Mouse (Mus musculus): ENCODE results near the gene Hist1h1b. TPM values are rescaled to one million over a fixed set of nuclear protein-coding genes. Genes with fewer than 3 reads are reported as not detected.
"Not testable (repeated sequence)": the region's sequence is repeated elsewhere in the genome, so short reads cannot be mapped to it uniquely, and the experiment has no call there.

The Hist1h1b gene
- polyA plus RNA-seq (2012; rRNA removed) = 2.3 and 3.2 TPM in 2 replicates

- Histone ChIP-seq H3K4me1 (ENCODE audit: control insufficient read depth, insufficient read depth, insufficient read length) (no peaks in the 10 kb centered on the region; the same call in 1 of the 2 replicates), H3K27me3 (ENCODE audit: control insufficient read depth, insufficient read depth, low read length) (no peaks in the 10 kb centered on the region), H3K4me3 (ENCODE audit: extremely low read depth, insufficient read depth, insufficient read length) (peak within 1 kb of the TSS; percentile 69), H3K27ac (ENCODE audit: insufficient read depth, low read length) (peak within 1 kb of the TSS; percentile 80), H3K36me3 (ENCODE audit: control insufficient read depth, insufficient read depth, low read length) (no peaks in the 10 kb centered on the region)
- peak in 1 of 2 experiments; percentile 53 for DNase-seq (ENCODE audit: low read depth in 1 of 2, low spot score in 2 of 2)
- under 1% methylated on average over 44 of the region's 44 CpGs for WGBS
- no peak for TF ChIP-seq CTCF (IDR thresholded peaks at IDR 0.05; ENCODE audit: extremely low read depth, insufficient read depth, insufficient read length, insufficient replicate concordance)
- no peak; the same call in 1 of the 2 replicates for TF ChIP-seq POLR2A (IDR thresholded peaks at IDR 0.05; ENCODE audit: low read depth, low read length)
Measured at GRCm38 (mm10) chr13:21779767-21780731, at the start of gene Hist1h1b. Gene Hist1h1b (minus strand): TSS chr13:21780625.

GRCm38 (mm10) chr13:21828511-21828910 lies 48.1 kb upstream of the Hist1h1b start:
- TF ChIP-seq POLR2A (IDR thresholded peaks at IDR 0.05; ENCODE audit: low read depth, low read length) (no peak), CTCF (IDR thresholded peaks at IDR 0.05; ENCODE audit: extremely low read depth, insufficient read depth, insufficient read length, insufficient replicate concordance) (no peak)
- no peaks in the 10 kb centered on the region for H3K27me3 ChIP-seq (ENCODE audit: control insufficient read depth, insufficient read depth, low read length)
- H3K4me1 ChIP-seq (ENCODE audit: control insufficient read depth, insufficient read depth, insufficient read length) = no peaks in the 10 kb centered on the region
- WGBS = 91% methylated on average over 3 of the region's 3 CpGs
- DNase-seq (ENCODE audit: low read depth in 1 of 2, low spot score in 2 of 2) = no peak
- H3K27ac ChIP-seq (ENCODE audit: insufficient read depth, low read length) = no peak overlapping the region
- no peak overlapping the region for H3K4me3 ChIP-seq (ENCODE audit: extremely low read depth, insufficient read depth, insufficient read length)
- H3K36me3 ChIP-seq (ENCODE audit: control insufficient read depth, insufficient read depth, low read length) = no peaks in the 10 kb centered on the region

- H3K27ac ChIP-seq (ENCODE audit: insufficient read depth, low read length); H3K27me3 ChIP-seq (ENCODE audit: control insufficient read depth, insufficient read depth, low read length); H3K36me3 ChIP-seq (ENCODE audit: control insufficient read depth, insufficient read depth, low read length); H3K4me1 ChIP-seq (ENCODE audit: control insufficient read depth, insufficient read depth, insufficient read length); H3K4me3 ChIP-seq (ENCODE audit: extremely low read depth, insufficient read depth, insufficient read length); DNase-seq (ENCODE audit: low read depth in 1 of 2, low spot score in 2 of 2): not testable (repeated sequence)
- 78% methylated on average over 7 of the region's 16 CpGs for WGBS
Measured at GRCm38 (mm10) chr13:21820082-21820890, 39.9 kb upstream of the Hist1h1b start.

DNA sequence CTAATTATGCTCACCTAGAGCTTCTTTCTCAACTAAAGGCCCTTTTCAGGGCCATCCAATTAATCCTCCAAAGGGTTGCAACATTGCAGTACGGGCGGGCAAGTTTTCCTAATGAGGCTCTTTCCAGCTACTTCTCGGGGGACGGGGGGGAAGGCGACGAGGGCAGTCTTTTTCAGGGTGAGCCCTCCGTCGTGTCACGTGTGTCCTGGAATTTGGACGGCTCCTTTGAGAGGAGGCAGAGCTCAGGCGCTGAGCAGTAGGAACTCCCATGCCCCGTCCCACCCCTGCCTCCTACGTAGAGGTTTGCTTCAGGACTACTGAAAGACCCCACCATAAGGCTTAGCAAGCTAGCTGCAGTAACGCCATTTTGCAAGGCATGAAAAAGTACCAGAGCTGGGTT lies 31.7 kb upstream of the Hist1h1b start:
- H3K36me3 ChIP-seq (ENCODE audit: control insufficient read depth, insufficient read depth, low read length); DNase-seq (ENCODE audit: low read depth in 1 of 2, low spot score in 2 of 2); H3K4me1 ChIP-seq (ENCODE audit: control insufficient read depth, insufficient read depth, insufficient read length); H3K4me3 ChIP-seq (ENCODE audit: extremely low read depth, insufficient read depth, insufficient read length); H3K27me3 ChIP-seq (ENCODE audit: control insufficient read depth, insufficient read depth, low read length): not testable (repeated sequence)
- peak overlapping the region; percentile 46 for H3K27ac ChIP-seq (ENCODE audit: insufficient read depth, low read length)
- 0% methylated on average over 14 of the region's 14 CpGs for WGBS

- peak within 1 kb of the TSS; percentile 46 for H3K27ac ChIP-seq (ENCODE audit: insufficient read depth, low read length)
- no CpG with 5 or more reads among the region's 24 CpGs for WGBS
- H3K27me3 ChIP-seq (ENCODE audit: control insufficient read depth, insufficient read depth, low read length); H3K36me3 ChIP-seq (ENCODE audit: control insufficient read depth, insufficient read depth, low read length); H3K4me3 ChIP-seq (ENCODE audit: extremely low read depth, insufficient read depth, insufficient read length); H3K4me1 ChIP-seq (ENCODE audit: control insufficient read depth, insufficient read depth, insufficient read length): not testable (repeated sequence)
- DNase-seq (ENCODE audit: low read depth in 1 of 2, low spot score in 2 of 2) = peak in 1 of 2 experiments; percentile 50
Measured at GRCm38 (mm10) chr13:21811539-21811938, 31.1 kb upstream of the Hist1h1b start, which contains the start of gene Hist1h4m. Gene Hist1h4m (plus strand): TSS chr13:21811746.

DNA sequence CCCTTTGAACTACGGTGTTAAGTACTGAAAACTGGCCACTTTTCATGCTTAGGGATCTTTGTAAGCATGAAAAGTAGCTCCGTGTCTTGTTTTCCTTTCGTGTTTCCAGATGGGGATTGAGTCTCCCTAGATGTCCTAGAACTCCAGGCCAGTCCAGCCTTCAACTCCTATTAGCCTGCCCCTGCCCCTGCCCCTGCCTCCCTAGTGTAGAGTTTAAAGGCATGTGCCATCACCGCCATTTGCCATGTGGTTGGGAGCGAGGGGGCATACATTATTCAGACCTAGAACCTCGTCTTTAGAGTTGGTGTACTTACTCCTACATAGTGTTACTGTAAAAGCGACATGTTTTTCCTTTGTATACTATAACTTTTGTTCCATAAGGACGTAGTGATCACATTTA lies 30.6 kb upstream of the Hist1h1b start:
- DNase-seq (ENCODE audit: low read depth in 1 of 2, low spot score in 2 of 2); H3K4me3 ChIP-seq (ENCODE audit: extremely low read depth, insufficient read depth, insufficient read length); H3K27ac ChIP-seq (ENCODE audit: insufficient read depth, low read length); H3K4me1 ChIP-seq (ENCODE audit: control insufficient read depth, insufficient read depth, insufficient read length); H3K27me3 ChIP-seq (ENCODE audit: control insufficient read depth, insufficient read depth, low read length); H3K36me3 ChIP-seq (ENCODE audit: control insufficient read depth, insufficient read depth, low read length): not testable (repeated sequence)
- WGBS = no CpG with 5 or more reads among the region's 8 CpGs

DNA sequence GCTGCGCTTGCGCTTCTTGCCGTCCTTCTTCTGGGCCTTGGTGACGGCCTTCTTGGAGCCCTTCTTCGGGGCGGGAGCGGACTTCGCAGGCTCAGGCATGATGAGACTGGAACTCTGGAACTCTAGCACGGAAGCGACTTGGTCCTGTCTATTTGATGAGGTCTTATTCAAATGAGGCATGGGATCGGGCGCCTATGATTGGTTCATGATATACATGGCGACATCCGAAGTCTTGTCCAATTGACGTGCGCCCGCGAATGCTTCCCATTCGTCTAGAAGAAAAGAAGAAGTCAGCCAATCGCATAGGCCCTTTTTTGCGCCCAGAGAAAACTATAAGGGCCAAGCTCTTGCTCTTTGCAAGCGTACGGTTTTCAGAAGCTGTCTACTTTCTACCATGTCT lies 29.6 kb upstream of the Hist1h1b start, which contains the start of the genes Hist1h2bq and Hist1h2ao:
Gene Hist1h2bq (minus strand): TSS at position 125 of the 400 bp plus-strand sequence.
Gene Hist1h2ao (plus strand): TSS at position 393 of the 400 bp plus-strand sequence.
- no CpG with 5 or more reads among the region's 23 CpGs for WGBS
- DNase-seq (ENCODE audit: low read depth in 1 of 2, low spot score in 2 of 2); H3K4me3 ChIP-seq (ENCODE audit: extremely low read depth, insufficient read depth, insufficient read length); H3K4me1 ChIP-seq (ENCODE audit: control insufficient read depth, insufficient read depth, insufficient read length); H3K27me3 ChIP-seq (ENCODE audit: control insufficient read depth, insufficient read depth, low read length); H3K36me3 ChIP-seq (ENCODE audit: control insufficient read depth, insufficient read depth, low read length); H3K27ac ChIP-seq (ENCODE audit: insufficient read depth, low read length): not testable (repeated sequence)

- not testable (repeated sequence) for H3K27ac ChIP-seq (ENCODE audit: insufficient read depth, low read length); H3K4me1 ChIP-seq (ENCODE audit: control insufficient read depth, insufficient read depth, insufficient read length); H3K36me3 ChIP-seq (ENCODE audit: control insufficient read depth, insufficient read depth, low read length); DNase-seq (ENCODE audit: low read depth in 1 of 2, low spot score in 2 of 2); H3K4me3 ChIP-seq (ENCODE audit: extremely low read depth, insufficient read depth, insufficient read length); H3K27me3 ChIP-seq (ENCODE audit: control insufficient read depth, insufficient read depth, low read length)
- no CpG with 5 or more reads among the region's 4 CpGs for WGBS
Measured at GRCm38 (mm10) chr13:21803058-21803457, 22.6 kb upstream of the Hist1h1b start.

DNA sequence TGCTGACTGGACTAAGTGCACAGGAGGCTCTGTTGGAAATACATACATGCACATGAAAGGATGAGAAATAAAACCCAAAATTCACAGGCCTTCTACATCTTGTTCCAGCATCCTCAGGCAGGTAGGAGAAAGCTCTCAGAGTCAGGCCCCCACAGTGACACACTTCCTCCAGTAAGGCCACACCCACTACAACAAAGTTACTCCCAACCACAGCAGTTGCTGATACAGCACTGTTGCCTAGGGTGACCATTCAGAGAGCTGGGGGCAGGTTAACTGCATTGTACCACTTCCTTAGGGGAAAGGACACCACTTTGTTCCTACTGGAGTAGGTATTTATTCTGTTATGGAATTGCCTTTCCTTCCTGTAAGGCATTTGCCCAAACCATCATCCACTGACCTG lies 16.7 kb upstream of the Hist1h1b start:
- not testable (repeated sequence) for H3K4me1 ChIP-seq (ENCODE audit: control insufficient read depth, insufficient read depth, insufficient read length); DNase-seq (ENCODE audit: low read depth in 1 of 2, low spot score in 2 of 2); H3K36me3 ChIP-seq (ENCODE audit: control insufficient read depth, insufficient read depth, low read length); H3K27me3 ChIP-seq (ENCODE audit: control insufficient read depth, insufficient read depth, low read length); H3K4me3 ChIP-seq (ENCODE audit: extremely low read depth, insufficient read depth, insufficient read length); H3K27ac ChIP-seq (ENCODE audit: insufficient read depth, low read length)
